Mouse (Mus musculus): ENCODE results near the gene Oas1c.

Gene Oas1c

DNA sequence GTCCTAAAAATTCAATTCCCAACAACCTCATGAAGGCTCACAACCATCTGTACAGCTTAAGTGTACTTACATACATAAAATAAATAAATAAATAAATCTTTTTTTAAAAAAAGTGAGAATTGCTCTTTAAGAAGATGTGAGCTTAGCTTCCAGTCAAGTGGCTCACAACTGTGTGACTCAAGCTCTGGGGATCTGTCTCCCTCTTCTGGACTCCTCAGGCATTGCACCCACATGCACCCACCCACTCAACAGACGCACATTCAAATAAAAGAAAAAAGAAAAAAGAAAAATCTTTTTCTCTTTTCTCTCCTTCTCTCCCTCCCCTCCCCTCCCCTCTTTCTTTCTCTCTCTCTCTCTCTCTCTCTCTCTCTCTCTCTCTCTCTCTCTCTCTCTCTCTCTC lies 30.7 kb downstream of the Oas1c start:
- no peak for DNase-seq (ENCODE audit: low spot score)

GRCm38 (mm10) chr5:120779922-120780321 lies 32.4 kb downstream of the Oas1c start:
- DNase-seq (ENCODE audit: low spot score): no peak

DNA sequence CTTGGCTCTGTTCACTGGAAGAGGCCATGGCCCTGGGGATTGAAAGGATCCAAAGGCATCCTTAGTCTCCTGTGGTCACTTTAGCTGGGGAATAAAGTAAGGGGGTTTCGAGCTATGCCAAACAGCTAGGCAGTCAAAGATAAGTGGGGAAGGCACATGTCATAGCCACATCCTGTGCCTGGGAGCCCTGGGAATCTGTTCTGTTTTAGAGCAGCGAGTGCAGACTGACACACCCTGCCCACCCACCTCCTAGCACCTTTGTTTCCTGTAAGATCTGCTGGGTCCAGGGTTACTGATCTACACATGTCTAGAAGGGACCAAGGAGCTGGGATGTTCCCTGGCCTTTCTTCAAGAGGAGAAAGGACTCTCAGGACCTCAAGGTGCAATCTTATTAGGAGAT lies 33.4 kb downstream of the Oas1c start:
- no peak for DNase-seq (ENCODE audit: low spot score)

GRCm38 (mm10) chr5:120777478-120777877 lies 34.8 kb downstream of the Oas1c start, which contains the start of gene Oas3:
Oas3 (minus strand) TSS chr5:120777661.
- no peak for DNase-seq (ENCODE audit: low spot score)

GRCm38 (mm10) chr5:120776801-120777200 lies 35.5 kb downstream of the Oas1c start:
- DNase-seq (ENCODE audit: low spot score): no peak

DNA sequence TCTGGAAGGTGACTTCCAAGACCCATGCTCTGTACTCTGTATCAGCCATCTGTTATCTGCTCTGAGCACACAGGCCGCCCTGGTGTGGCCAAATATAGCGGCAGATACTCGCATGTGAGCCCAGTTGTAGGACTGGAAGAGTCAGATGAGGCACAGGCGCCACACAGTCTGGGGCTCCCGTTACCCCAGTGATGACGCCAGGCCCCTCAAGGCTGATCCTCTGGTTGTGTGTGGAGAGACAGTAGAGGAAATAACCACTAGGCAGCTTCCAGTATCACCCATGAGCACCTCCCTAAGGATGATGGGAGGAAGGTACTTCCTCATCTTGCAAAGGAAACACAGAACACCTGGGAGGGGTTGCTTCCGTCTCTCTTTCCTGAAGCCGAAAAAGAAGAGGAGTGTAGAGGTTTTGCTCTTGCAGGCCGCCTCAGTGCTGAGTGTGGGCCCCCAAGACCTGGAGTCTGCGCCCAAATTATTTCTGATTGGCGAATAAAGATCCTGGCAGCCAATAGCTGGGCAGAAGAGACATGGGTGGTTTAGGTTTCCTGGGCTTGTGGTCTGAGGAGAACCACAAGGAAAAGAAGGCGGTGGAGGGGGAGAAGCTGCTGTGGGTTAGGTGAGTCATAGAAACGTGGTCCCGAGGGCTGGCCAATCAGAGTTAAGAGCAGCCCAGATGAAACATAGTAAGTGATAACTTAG lies 36.9 kb downstream of the Oas1c start:
- DNase-seq (ENCODE audit: low spot score): no peak

DNA sequence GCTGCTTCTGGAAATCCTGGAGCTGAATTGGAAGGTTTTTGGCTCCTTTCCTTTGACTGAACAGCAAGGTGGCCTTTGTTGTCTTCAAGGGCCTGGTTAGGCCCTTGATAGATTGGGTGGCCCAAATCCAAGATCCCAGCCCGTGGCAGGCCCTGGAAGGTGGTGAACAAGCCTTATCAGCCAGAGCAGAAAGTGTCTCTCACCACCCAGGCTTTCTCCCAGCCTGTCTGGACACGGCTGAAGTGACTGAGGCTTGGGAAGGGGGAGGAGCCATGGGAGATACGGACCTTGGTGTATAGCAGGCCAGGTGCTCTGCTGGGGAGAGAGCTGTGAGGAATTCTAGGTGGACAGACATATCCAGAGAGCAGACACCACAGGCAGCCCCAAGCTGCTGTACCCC lies 42.9 kb downstream of the Oas1c start:
- DNase-seq (ENCODE audit: low spot score): no peak

DNA sequence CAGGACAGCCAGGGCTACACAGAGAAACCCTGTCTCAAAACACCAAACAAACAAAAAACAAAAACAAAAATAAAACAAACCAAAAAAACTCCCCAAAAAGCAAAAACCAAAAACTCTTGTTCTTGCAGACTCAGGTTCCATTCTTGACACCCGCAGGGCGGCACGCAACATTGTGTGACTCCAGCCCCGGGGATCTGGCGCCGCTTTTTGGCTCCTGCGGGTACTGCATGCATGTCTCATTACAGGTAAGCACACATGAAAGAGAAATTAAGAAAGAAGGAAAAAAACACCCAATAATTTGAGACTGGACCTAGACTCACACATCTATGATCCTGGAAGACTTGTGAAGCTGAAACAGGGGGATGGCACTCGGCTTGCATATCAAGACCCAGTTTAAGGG lies 47.3 kb downstream of the Oas1c start:
- no peak for DNase-seq (ENCODE audit: low spot score)

DNA sequence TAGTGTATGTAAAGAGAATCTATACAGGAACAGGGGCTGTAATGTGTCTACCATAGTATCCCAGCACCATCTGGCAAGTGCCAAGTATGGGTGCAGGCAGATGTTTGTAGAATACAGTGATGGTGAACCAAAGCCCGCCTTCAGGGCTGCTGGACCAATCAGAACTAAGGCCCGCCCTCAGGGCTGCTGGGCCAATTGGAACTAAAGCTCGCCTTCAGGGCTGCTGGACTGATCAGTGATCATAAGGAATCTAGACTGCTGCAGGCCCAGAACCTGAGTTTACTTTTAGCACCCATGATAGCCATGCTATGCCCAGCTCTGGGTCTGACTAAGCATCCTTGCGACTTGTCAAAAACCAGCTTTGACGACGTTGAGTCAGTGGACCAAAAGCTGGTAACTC lies 50.4 kb downstream of the Oas1c start:
- no peak for DNase-seq (ENCODE audit: low spot score)

DNA sequence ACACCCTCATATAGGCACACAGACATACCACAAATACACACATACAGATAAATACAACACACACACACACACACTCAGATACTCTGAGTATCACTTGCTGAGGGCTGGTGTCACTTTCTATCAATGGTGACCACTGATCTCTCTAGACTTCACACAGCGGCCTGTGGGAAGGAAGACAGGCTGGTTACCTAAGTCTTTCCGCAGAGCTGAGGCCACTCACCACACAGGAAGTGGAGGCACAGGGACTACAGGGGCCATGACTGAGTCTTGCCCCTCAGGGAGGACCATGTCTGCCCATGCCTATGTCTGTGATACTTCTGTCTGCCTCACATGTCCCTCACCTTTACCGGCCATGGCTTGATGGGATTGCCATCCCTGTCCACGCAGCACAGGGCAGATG lies 58.1 kb downstream of the Oas1c start:
- no peak for DNase-seq (ENCODE audit: low spot score)

DNA sequence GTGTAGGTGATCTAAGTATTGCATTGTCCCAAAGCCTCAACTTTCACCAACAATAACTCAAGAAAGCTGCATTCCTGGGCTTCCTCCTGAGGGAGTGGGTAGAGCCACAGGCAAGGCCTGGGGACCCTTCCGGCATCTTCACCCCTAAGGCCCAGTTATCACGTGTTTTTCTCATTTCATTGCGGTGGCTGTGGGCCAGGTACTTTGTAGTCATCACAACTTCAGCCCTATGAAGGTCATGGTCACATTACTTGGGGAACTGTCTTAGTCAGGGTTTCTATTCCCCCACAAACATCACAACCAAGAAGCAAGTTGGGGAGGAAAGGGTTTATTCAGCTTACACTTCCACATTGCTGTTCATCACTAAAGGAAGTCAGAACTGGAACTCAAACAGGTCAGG lies 59.5 kb downstream of the Oas1c start:
- no peak for DNase-seq (ENCODE audit: low spot score)

GRCm38 (mm10) chr5:120751206-120751605 lies 61.1 kb downstream of the Oas1c start:
- DNase-seq (ENCODE audit: low spot score): no peak

Measured in layer of hippocampus, adult 11-12 months (tissue).